Mouse (Mus musculus): ENCODE results near the gene Gigyf1.

DNA sequence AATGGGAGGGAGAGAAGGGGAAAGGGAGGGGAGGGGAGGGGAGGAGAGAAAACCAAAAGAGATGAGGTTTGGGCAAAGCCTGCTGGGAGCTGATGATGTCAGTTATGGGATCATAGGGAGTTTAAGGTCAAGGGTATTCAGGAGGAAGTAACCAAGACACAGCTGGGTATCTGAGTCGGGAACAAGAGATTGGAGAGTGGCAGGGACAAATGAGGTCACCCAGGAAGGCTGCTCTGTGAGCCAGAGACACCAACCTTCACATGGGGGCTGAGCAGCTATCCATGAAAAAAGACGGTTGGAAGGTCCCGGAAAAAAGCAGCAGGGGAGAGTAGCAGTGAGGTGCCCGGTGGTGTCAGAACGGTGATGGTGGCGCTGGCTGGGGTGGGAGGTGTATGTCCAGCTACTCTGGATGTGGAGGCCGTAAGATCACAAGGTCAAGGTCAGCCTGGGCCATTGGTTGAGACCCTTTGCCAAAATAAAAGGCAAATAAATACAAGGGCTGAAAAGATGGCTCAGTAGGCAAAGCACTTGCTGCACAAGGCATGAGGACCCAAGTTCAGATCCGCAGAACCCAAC is 50.0 kb downstream of the Gigyf1 start:
- TF ChIP-seq CTCF (IDR thresholded peaks at IDR 0.05; ENCODE audit: low read depth, low read length), result no peak
- no peak for TF ChIP-seq POLR2A (IDR thresholded peaks at IDR 0.05; ENCODE audit: insufficient read depth, low read length)
- TF ChIP-seq EP300 (IDR thresholded peaks at IDR 0.05; ENCODE audit: insufficient read depth, low read depth, low read length), result no peak
